Mouse (Mus musculus) forebrain, embryonic 14.5 days (tissue): ENCODE measurements at regions not wholly inside any gene's neighbourhood (a gene's known extent, or its start where the extent isn't known, plus 50 kb on each side); places are given as distances from the start of the nearest gene placed in this dataset.

Experiments used
- ATAC-seq: fragments of 200-750 bp; cut with Nextera tagmentation; 2 replicates; pipeline ENCODE4 v1.8.0; 2017; ENCODE audit warnings: mild to moderate bottlenecking, moderate library complexity
- DNase-seq: peaks from one replicate; pipeline ENCODE4 v3.0.0-alpha.2; 2015; ENCODE audit warnings: low spot score
- H3K27ac ChIP-seq: fragments of 300-500 bp; sonication (generic); 2 replicates; pipeline ENCODE4 v1.5.1; 2014; ENCODE audit warnings: low read depth, mild to moderate bottlenecking, control low read depth, low read length, moderate library complexity
- H3K27me3 ChIP-seq: fragments of 300-500 bp; sonication (generic); replicated peaks from 2 replicates; pipeline ENCODE4 v1.6.1; 2014; ENCODE audit warnings: low read length, control low read depth, mixed read lengths; ENCODE audit not compliant: control insufficient read depth, insufficient read depth
- H3K36me3 ChIP-seq: fragments of 300-500 bp; sonication (generic); 2 replicates; pipeline ENCODE4 v1.6.1; 2014; ENCODE audit warnings: low read length, control low read depth; ENCODE audit not compliant: control insufficient read depth, insufficient read depth
- H3K4me1 ChIP-seq: fragments of 300-500 bp; sonication (generic); 2 replicates; pipeline ENCODE4 v1.6.1; 2014; ENCODE audit warnings: antibody characterized with exemption, low read length, control low read depth; ENCODE audit not compliant: control insufficient read depth, insufficient read depth
- H3K4me2 ChIP-seq: fragments of 300-500 bp; sonication (generic); 2 replicates; pipeline ENCODE4 v1.6.1; 2014; ENCODE audit warnings: mild to moderate bottlenecking, control low read depth, low read length
- H3K4me3 ChIP-seq: fragments of 300-500 bp; sonication (generic); 2 replicates; pipeline ENCODE4 v1.5.1; 2014; ENCODE audit warnings: low read depth, low read length, control low read depth
- H3K9ac ChIP-seq: fragments of 300-500 bp; sonication (generic); 2 replicates; pipeline ENCODE4 v1.6.1; 2014; ENCODE audit warnings: mild to moderate bottlenecking, low read length, control low read depth, moderate library complexity
- H3K9me3 ChIP-seq: fragments of 300-500 bp; sonication (generic); replicated peaks from 2 replicates; pipeline ENCODE4 v1.6.1; 2016; ENCODE audit warnings: low read length, control low read depth, mixed read lengths; ENCODE audit not compliant: control insufficient read depth
- WGBS: fragments of 180-500 bp; shearing (Covaris S2); extraction: QIAGEN DNeasy Blood & Tissue Kit; methylation state at CpG from one replicate; pipeline ENCODE4 v1.1.7; 2014; 5-methylcytosine and 5-hydroxymethylcytosine counted together

DNA sequence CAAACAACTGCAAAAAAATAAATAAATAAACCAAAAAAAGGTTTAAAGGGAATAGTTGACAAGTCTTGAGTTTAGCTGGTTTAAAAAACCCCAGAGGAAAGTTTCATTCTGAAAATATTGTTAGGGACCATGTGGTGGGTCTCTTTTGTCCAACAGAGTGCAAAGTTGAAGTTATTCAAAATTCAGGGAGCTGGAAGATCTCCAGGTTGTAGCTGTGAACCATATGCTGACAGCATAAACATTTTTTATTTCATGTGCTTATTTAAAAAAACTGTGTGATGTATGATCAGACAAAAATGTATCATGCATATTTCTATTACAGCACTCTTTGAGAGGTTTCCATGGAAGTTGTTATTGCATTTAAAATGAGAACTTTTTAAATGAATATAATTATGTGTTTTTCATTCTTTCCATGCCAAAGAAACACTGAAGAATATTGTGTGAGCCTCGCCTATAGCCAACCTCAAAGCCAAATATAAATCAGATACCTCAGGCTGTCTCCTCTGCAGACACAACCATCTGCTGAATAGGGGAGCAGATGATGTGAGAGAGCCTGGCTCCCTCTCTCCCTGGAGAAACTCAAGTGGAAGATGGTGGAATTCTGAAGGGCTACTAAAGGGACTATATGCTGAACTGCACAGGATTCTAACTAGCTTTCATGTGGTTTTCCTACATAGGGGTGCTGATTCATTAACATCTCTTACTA is 413.4 kb upstream of the Impad1 start:
- peak; percentile 53 for DNase-seq
- Histone ChIP-seq H3K4me2 (no peak overlapping the region), H3K4me3 (no peak overlapping the region), H3K9me3 (no peaks in the 10 kb centered on the region), H3K4me1 (no peaks in the 10 kb centered on the region), H3K9ac (no peak overlapping the region), H3K27me3 (no peaks in the 10 kb centered on the region), H3K27ac (no peak overlapping the region), H3K36me3 (no peaks in the 10 kb centered on the region)
- peak; percentile 88 for ATAC-seq
- WGBS: 59% methylated on average over 1 of the region's 1 CpGs

DNA sequence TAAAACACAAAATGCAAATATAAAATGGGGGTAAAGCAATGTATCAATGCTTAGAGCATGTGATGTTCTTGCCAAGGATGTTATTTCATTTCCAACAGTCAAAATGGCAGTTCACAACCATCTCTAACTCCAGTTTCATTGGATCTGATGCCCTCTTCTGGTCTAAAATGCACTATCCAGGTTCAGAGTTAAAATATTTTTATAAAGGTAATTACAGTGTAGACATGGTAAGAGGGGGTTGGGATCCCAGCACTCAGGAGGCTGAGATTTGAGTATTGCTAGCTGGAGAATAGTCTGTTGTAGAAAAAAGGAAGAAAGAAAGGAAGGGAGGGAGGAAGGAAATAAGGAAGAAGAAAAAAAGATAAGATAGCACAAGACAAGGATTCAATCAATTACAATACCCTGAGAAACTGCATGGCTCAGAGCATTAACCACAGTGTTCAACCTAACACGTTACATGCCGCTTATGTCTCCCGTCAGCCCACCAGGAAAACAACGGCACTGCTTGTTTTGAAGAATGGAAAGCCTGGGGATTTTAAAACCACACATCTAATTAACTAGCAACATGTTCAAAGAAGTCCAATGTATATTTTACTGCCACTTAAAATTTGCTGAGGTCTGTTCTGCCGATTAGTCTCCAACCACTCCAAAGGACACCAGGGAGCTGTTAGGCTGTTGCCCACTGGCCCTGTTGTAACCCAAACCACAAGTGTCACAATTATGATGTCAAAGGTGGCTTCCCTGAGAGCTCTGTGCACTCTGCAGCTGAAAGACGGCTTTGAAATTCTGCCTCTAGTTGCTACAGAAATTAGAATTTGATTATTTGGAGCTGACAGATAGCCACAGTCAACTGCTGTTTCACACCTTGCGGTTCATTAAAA is 412.4 kb upstream of the Impad1 start:
- Histone ChIP-seq H3K9ac (no peak overlapping the region), H3K36me3 (no peaks in the 10 kb centered on the region), H3K4me1 (no peaks in the 10 kb centered on the region), H3K27ac (no peak overlapping the region), H3K9me3 (no peaks in the 10 kb centered on the region), H3K27me3 (no peaks in the 10 kb centered on the region), H3K4me2 (no peak overlapping the region), H3K4me3 (no peak overlapping the region)
- ATAC-seq (peak; percentile 40; the same call in 1 of the 2 replicates), DNase-seq (peak; percentile 29)
- WGBS: 49% methylated on average over 7 of the region's 7 CpGs

DNA sequence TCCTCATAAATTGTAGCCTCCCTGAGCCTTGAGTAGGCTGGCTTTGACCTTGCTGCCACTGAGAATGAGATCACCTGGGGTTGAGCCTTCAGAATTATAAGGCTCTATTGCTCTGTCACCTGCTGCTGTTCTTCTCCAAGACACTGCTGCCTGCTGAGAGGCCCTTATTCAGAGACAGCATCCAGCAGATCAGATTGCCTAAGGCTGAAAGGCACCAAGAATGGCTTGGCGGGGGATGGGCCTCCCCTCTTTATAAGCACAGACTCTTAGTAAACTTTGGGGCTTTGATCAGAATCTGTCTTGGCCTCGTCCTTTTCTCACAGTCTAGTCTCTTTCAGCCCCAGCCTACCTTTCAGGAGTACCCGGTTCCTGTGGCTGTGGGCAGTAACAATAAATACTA is 401.1 kb upstream of the Impad1 start:
- Histone ChIP-seq H3K27me3 (no peaks in the 10 kb centered on the region), H3K4me3 (no peak overlapping the region), H3K36me3 (no peaks in the 10 kb centered on the region), H3K27ac (no peak overlapping the region), H3K4me2 (no peak overlapping the region), H3K9me3 (no peaks in the 10 kb centered on the region), H3K9ac (no peak overlapping the region), H3K4me1 (no peaks in the 10 kb centered on the region)
- WGBS: 6% methylated on average over 3 of the region's 3 CpGs
- no peak for DNase-seq
- peak; percentile 42; the same call in 1 of the 2 replicates for ATAC-seq

DNA sequence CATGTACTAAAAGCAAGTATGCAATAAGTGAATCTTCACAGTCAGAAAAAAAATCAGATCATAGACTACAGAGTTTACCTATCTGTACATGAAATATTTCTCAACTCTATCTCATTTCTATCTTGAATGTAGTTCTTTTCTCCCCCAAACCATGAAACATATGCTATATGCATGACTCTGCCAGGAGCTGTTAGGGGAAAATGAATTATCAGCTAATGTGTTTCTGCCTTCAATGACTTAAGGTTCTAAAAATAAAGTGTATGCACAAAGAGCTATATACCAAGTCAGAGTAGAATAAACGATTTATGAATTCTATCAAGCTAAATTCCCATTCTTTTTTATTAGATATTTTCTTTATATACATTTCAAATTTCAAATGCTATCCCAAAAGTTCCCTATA is 388.4 kb upstream of the Impad1 start:
- ATAC-seq (no peak), DNase-seq (no peak)

DNA sequence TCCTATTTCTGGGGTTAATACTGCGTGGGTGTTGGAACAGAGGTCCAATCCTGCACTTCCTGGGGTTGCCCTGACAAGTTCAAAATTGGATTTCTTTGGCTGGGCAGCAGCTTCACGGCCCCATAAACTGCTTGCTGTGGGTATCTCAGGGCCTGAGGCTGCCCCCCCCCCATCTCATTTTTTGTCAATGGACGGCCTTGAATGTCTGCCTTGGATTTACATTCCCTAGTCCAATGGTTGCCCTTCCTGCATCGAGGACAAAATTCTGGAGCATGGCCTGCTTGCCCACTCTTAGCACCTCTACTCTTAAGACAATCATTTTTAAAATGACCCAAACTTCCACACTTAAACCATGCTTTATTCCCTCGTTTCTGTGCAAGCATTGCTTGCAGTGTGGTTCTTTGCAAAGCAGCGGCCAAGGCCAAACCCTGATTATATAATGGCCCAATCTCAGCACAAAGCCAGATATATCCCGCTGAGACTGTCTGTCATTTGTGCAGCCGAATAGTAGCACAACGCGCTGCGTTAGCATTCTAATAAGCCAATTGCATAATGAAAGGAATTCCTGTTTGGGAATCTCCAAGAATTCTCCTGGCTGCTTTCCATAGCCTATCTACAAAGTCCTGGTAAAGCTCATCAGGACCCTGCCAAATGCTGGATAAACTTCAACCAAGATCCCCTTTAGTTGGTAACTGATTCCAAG is 386.0 kb upstream of the Impad1 start:
- H3K36me3 ChIP-seq: no peaks in the 10 kb centered on the region
- DNase-seq: peak; percentile 92
- peak; percentile 97 for ATAC-seq

More for the DNA sequence above, 388.4 kb upstream of the Impad1 start:
- Histone ChIP-seq H3K4me2 (no peak overlapping the region), H3K27ac (no peak overlapping the region), H3K9me3 (no peaks in the 10 kb centered on the region), H3K4me3 (no peak overlapping the region), H3K4me1 (no peaks in the 10 kb centered on the region; the same call in 1 of the 2 replicates), H3K27me3 (no peaks in the 10 kb centered on the region), H3K36me3 (no peaks in the 10 kb centered on the region), H3K9ac (no peak overlapping the region)
- 84% methylated on average over 1 of the region's 1 CpGs for WGBS

DNA sequence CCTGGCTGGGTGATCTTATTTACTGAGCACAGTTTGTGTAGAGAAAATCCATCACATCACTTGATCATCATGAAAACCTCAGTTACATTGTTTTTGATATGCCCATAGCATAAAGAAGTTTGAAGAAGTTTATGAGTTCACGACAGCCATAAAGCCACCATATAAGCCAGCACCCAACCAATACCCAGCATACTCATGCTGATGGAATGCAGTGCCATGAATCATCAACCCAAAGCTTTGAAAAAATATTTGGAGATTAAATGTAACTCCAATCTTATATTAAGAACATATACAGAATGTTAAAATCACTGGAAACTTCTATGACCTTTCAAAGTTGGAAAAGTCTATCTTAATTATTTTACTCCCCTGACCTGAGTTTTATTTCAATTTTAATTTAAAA is 372.1 kb upstream of the Impad1 start:
- H3K4me2 ChIP-seq: no peak overlapping the region
- H3K9me3 ChIP-seq: no peaks in the 10 kb centered on the region
- ATAC-seq (no peak), DNase-seq (no peak)
- no peak overlapping the region for H3K9ac ChIP-seq
- no peaks in the 10 kb centered on the region for H3K27me3 ChIP-seq
- H3K4me3 ChIP-seq: no peak overlapping the region
- H3K27ac ChIP-seq: no peak overlapping the region
- H3K36me3 ChIP-seq: no peaks in the 10 kb centered on the region
- WGBS: 96% methylated on average over 1 of the region's 1 CpGs
- H3K4me1 ChIP-seq: no peaks in the 10 kb centered on the region

More for the DNA sequence above, 386.0 kb upstream of the Impad1 start:
- Histone ChIP-seq H3K4me2 (no peak overlapping the region), H3K9me3 (no peaks in the 10 kb centered on the region), H3K27me3 (no peaks in the 10 kb centered on the region), H3K4me1 (no peaks in the 10 kb centered on the region; the same call in 1 of the 2 replicates), H3K4me3 (no peak overlapping the region), H3K27ac (peak overlapping the region; percentile 21; the same call in 1 of the 2 replicates), H3K9ac (no peak overlapping the region)
- WGBS: 19% methylated on average over 11 of the region's 11 CpGs

DNA sequence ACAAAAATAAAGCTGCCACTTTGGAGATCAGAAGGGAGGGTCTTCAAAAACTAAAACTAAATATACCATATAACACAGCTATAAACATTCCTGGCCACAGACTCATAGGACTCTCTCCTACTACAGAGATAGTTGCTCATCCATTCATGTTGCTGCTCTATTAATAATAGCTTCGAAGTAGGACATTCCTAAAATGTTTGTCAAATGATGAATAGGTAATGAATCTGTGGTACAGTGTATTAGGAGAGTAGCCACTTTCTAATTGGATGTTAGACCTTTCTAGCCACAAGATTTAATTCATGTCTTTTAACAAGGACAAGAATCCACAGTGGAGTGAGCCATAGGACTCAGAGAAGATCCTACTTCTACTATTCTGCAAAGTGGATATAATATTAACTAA is 367.8 kb upstream of the Impad1 start:
- Histone ChIP-seq H3K36me3 (no peaks in the 10 kb centered on the region), H3K27ac (no peak overlapping the region), H3K4me2 (no peak overlapping the region), H3K4me3 (no peak overlapping the region), H3K9me3 (no peaks in the 10 kb centered on the region), H3K4me1 (no peaks in the 10 kb centered on the region), H3K9ac (no peak overlapping the region), H3K27me3 (no peaks in the 10 kb centered on the region)
- DNase-seq (no peak), ATAC-seq (no peak)
- WGBS: 85% methylated on average over 1 of the region's 1 CpGs

DNA sequence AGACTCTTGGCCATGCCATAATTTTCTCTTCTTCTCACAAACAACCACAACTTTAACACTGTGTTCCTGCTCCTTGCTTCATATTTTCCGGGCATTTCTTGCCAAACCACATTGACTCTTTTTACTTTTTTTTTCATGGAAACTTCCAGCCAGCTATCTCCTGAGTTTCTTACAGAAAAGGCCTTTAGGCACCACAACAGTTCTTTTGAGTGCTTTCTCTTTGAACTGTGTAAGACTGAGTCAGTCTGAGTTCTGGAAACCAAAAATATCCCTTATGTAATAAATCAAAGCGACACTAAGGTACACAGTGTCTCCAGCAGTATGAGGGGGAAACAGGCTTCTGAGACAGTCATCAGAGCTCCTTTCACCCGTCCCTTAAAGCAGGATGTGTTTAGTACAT is 337.6 kb upstream of the Impad1 start:
- no peaks in the 10 kb centered on the region for H3K36me3 ChIP-seq
- H3K9me3 ChIP-seq: no peaks in the 10 kb centered on the region
- ATAC-seq (no peak), DNase-seq (no peak)
- WGBS: 84% methylated on average over 3 of the region's 3 CpGs
- no peak overlapping the region for H3K27ac ChIP-seq
- H3K9ac ChIP-seq: no peak overlapping the region
- H3K4me2 ChIP-seq: no peak overlapping the region
- no peaks in the 10 kb centered on the region for H3K4me1 ChIP-seq
- H3K27me3 ChIP-seq: no peaks in the 10 kb centered on the region
- H3K4me3 ChIP-seq: no peak overlapping the region
